In the genomic region with DNA sequence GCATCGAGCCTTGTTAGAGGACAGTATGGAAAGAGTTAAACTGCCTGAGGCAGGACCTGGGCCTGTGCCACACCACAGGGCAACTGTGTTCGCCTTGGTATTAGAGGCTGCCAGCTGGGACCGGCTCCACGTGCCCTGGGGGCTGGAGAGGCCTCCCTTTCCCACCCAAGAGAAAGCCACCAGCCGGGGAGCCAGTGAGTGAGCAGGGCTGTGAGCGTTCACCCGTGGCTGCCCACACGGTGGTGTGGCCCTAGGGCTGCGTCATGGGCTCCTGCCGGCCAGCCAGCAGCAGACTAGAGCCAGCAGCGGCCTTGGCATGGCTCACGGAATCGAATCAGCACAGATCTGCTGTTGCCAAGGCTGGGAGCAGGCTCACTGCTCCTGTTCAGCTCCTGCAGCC, we compare ENCODE assay signal across 7 mouse cellular contexts. TPM values are rescaled to one million over a fixed set of nuclear protein-coding genes. Genes with fewer than 3 reads are reported as not detected.
DNase-seq lines count a peak whose midpoint lies in the region; ATAC-seq lines count a peak whose summit lies in the region.

No protein-coding gene starts in this region.

- no peak overlapping the region for H3K27ac ChIP-seq in forebrain, embryonic 16.5 days (ENCODE audit: low read length)

- no peaks in the 10 kb centered on the region for H3K36me3 ChIP-seq in forebrain, embryonic 16.5 days (ENCODE audit: control insufficient read depth, insufficient read depth)

- no peaks in the 10 kb centered on the region for H3K27me3 ChIP-seq in forebrain, embryonic 16.5 days (replicated peaks; ENCODE audit: control insufficient read depth, insufficient read depth, low read length)

- H3K9ac ChIP-seq in forebrain, embryonic 16.5 days (replicated peaks; ENCODE audit: low read depth, low read length) = peak overlapping the region; percentile 5; the same call in 1 of the 2 replicates

- DNase-seq in retina, postnatal 1 day = peak; percentile 78
- DNase-seq in retina, embryonic 14.5 days (ENCODE audit: low spot score) = no peak
- peak; percentile 36 to 59 for DNase-seq in kidney, postnatal 4 days
- no peak for DNase-seq in thymus, postnatal 0 days (ENCODE audit: low spot score)

- WGBS in forebrain, embryonic 16.5 days = 28% methylated on average over 13 of the region's 13 CpGs

- peaks cover 52% of the 10 kb centered on the region for H3K4me1 ChIP-seq in forebrain, embryonic 16.5 days (replicated peaks; ENCODE audit: control insufficient read depth, insufficient read depth, low read length)

- no peak overlapping the region for H3K4me3 ChIP-seq in forebrain, embryonic 16.5 days (replicated peaks; ENCODE audit: low read length)

- ATAC-seq in cerebellum, adult (ENCODE audit: insufficient number of reproducible peaks, low FRiP score, low TSS enrichment) = peak; percentile 31
- peak; percentile 58 for ATAC-seq in forebrain, embryonic 16.5 days
- ATAC-seq in erythroid progenitor cell, adult 5-6 weeks (replicated peaks; ENCODE audit: low FRiP score, poor library complexity, severe bottlenecking) = no peak

- no peaks in the 10 kb centered on the region for H3K9me3 ChIP-seq in forebrain, embryonic 16.5 days (ENCODE audit: control insufficient read depth, low read length)

- no peak overlapping the region for H3K4me2 ChIP-seq in forebrain, embryonic 16.5 days (ENCODE audit: low read length)

RNA-seq across cellular contexts. Expression of a gene that starts 42.2 kb away (rescaled TPM):
- 26.9 and 34.9 TPM in 2 replicates for polyA plus RNA-seq in forebrain, embryonic 16.5 days (2015; fragmentation: Nextera tagmentation; extraction: Ambion mirVana)
- polyA plus RNA-seq in thymus, postnatal 0 days (2015; fragmentation: Nextera tagmentation; extraction: Ambion mirVana) = 26.3 and 35.9 TPM in 2 replicates
- total RNA-seq in erythroid progenitor cell, adult 5-6 weeks (2015; ENCODE audit: low replicate concordance) = 134 and 153 TPM in 2 replicates
- total RNA-seq in erythroid progenitor cell, adult 5-6 weeks (2017; ENCODE audit: low replicate concordance) = 105 and 130 TPM in 2 replicates

Comparison
In these comparisons a context has a peak if more than half of its experiments do, and no peak if none do; other contexts are left out.
1. DNase-seq: peak in retina, postnatal 1 day (single experiment) and kidney, postnatal 4 days (2 of 2); none in retina, embryonic 14.5 days (single experiment) and thymus, postnatal 0 days (single experiment).